Mouse (Mus musculus): ENCODE data around the gene Supt20. TPM values are rescaled to one million over a fixed set of nuclear protein-coding genes. Genes with fewer than 3 reads are reported as not detected.
"Not testable (repeated sequence)": the region's sequence is repeated elsewhere in the genome, so short reads cannot be mapped to it uniquely, and the experiment has no call there.

The Supt20 gene
- polyA plus RNA-seq, 1 experiment, result 57.6 TPM

DNA sequence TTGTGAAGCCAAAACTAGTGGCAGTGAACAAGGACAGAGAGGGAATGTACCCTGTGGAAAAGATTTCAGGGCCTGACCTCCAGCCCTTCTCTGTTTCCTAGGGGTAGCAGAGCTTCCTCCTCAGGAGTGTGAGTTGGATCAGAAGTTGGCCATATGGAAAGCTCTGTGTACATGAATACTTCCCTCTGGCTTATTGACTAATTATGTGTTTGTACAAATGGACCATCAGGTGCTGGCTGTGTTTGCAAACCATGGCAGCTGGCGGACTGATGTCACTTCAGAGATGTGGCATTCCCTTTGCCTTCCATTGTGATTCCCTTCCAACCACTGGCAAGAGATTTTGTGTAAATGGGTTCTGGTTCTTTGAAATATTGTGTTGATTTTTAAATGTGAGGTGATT is 68.7 kb downstream of the Supt20 start:
- no peaks in the 10 kb centered on the region for H3K27me3 ChIP-seq (ENCODE audit: control insufficient read depth, insufficient read depth, low read length)
- 85% methylated on average over 1 of the region's 1 CpGs for WGBS
- TF ChIP-seq POLR2A (IDR thresholded peaks at IDR 0.05; ENCODE audit: borderline replicate concordance, insufficient read depth, low read length) (no peak), CTCF (IDR thresholded peaks at IDR 0.05; ENCODE audit: borderline replicate concordance, insufficient read depth, low read depth, low read length) (no peak)

DNA sequence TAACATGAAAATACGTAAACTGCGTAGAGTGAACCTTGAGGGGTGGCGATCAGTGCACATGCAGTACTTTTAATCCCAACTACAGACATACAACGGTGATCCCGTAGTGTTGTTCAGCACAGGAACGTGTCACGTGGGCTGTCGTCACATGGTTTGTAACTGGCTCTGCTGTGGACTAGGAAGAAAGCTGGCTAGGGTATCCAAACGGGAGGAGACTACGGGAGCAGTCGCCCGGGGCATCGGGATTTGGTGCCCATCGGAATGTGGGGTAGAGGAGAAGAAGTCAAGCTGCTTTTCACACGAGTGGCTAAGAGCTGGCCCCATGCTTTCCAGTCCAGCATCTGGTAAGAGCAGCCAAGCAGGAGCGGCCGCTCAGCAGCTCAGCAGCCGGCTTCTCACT is 71.8 kb downstream of the Supt20 start:
- Histone ChIP-seq H3K4me1 (ENCODE audit: control insufficient read depth, insufficient read depth, low read length) (no peaks in the 10 kb centered on the region; the same call in none of the 2 replicates), H3K4me3 (replicated peaks; ENCODE audit: insufficient read depth, low read depth, low read length) (peak overlapping the region; percentile 39), H3K27me3 (ENCODE audit: control insufficient read depth, insufficient read depth, low read length) (no peaks in the 10 kb centered on the region), H3K27ac (ENCODE audit: insufficient read depth, low read length) (no peak overlapping the region)
- no peak for TF ChIP-seq CTCF (IDR thresholded peaks at IDR 0.05; ENCODE audit: borderline replicate concordance, insufficient read depth, low read depth, low read length)
- TF ChIP-seq POLR2A (IDR thresholded peaks at IDR 0.05; ENCODE audit: borderline replicate concordance, insufficient read depth, low read length), result no peak
- DNase-seq, result peak; percentile 48 to 65
- WGBS, result 18% methylated on average over 18 of the region's 18 CpGs

More for the DNA sequence above, 68.7 kb downstream of the Supt20 start:
- no peak overlapping the region for H3K27ac ChIP-seq (ENCODE audit: insufficient read depth, low read length)
- DNase-seq, result no peak
- no peaks in the 10 kb centered on the region; the same call in 1 of the 2 replicates for H3K4me1 ChIP-seq (ENCODE audit: control insufficient read depth, insufficient read depth, low read length)
- no peak overlapping the region for H3K4me3 ChIP-seq (replicated peaks; ENCODE audit: insufficient read depth, low read depth, low read length)

DNA sequence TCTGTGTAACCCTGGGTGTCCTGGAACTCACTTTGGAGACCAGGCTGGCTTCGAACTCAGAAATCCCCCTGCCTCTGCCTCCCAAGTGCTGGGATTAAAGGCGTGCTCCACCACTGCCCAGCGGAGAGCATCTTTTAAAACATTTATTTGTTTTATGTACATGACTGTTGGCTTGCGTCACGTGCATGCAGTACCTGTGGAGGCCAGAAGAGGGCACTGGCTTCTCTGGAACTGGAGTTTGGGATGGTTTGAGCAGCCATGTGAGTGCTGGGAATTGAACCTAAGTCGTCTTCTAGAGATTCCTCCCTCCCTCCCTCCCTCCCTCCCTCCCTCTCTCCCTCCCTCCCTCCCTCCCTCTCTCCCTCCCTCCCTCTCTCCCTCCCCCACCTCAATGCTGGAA is 72.9 kb downstream of the Supt20 start:
- not testable (repeated sequence) for H3K27ac ChIP-seq (ENCODE audit: insufficient read depth, low read length); H3K4me3 ChIP-seq (replicated peaks; ENCODE audit: insufficient read depth, low read depth, low read length); H3K4me1 ChIP-seq (ENCODE audit: control insufficient read depth, insufficient read depth, low read length); H3K27me3 ChIP-seq (ENCODE audit: control insufficient read depth, insufficient read depth, low read length)
- WGBS, result 92% methylated on average over 6 of the region's 6 CpGs
- DNase-seq, result peak in 1 of 2 experiments; percentile 14
- TF ChIP-seq CTCF (IDR thresholded peaks at IDR 0.05; ENCODE audit: borderline replicate concordance, insufficient read depth, low read depth, low read length), result peak; percentile 25; the same call in 1 of the 2 replicates

DNA sequence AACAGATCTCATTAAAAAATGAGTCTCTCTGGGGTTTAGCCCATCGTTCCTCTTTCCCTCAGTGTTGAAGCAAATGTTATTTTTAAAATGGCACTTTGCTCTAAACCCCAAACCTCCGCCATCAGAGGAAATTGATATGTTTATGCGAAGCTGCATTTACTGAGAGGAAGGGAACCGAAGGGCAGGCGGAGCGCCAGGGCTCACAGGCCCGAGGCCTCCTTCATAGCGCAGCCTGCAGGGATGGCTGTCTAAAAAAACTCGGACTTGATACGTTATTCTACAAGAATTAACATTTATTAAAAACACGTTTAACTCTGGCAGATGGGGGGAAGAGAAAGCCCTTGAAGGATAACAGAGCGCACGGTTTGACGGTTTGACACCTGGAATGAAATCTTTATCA is 73.4 kb downstream of the Supt20 start:
- no peaks in the 10 kb centered on the region for H3K27me3 ChIP-seq (ENCODE audit: control insufficient read depth, insufficient read depth, low read length)
- H3K27ac ChIP-seq (ENCODE audit: insufficient read depth, low read length), result no peak overlapping the region
- WGBS, result 87% methylated on average over 14 of the region's 14 CpGs
- no peaks in the 10 kb centered on the region; the same call in none of the 2 replicates for H3K4me1 ChIP-seq (ENCODE audit: control insufficient read depth, insufficient read depth, low read length)
- no peak for DNase-seq
- no peak for TF ChIP-seq CTCF (IDR thresholded peaks at IDR 0.05; ENCODE audit: borderline replicate concordance, insufficient read depth, low read depth, low read length)
- TF ChIP-seq POLR2A (IDR thresholded peaks at IDR 0.05; ENCODE audit: borderline replicate concordance, insufficient read depth, low read length), result no peak
- no peak overlapping the region for H3K4me3 ChIP-seq (replicated peaks; ENCODE audit: insufficient read depth, low read depth, low read length)

DNA sequence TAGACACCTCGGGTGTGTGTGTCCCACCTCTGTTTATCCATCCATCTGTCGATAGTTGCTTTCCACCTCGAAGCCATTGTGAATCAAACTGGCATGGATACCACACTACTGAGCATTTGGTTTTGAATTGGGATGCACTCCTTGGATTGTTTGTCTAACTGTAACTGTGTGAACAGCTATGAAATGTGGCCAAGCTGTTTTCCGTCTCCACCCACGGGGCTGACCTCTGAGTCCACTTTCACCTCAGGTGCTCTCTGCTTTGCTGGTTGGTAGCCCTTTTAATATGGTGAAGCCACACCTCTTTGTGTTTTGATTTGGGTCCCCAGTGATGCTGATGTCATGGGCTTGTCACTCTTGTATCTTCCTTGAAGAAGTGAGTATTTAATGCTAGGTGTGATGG is 74.2 kb downstream of the Supt20 start:
- no peak for DNase-seq
- TF ChIP-seq POLR2A (IDR thresholded peaks at IDR 0.05; ENCODE audit: borderline replicate concordance, insufficient read depth, low read length) (no peak), CTCF (IDR thresholded peaks at IDR 0.05; ENCODE audit: borderline replicate concordance, insufficient read depth, low read depth, low read length) (no peak)
- 78% methylated on average over 5 of the region's 5 CpGs for WGBS

DNA sequence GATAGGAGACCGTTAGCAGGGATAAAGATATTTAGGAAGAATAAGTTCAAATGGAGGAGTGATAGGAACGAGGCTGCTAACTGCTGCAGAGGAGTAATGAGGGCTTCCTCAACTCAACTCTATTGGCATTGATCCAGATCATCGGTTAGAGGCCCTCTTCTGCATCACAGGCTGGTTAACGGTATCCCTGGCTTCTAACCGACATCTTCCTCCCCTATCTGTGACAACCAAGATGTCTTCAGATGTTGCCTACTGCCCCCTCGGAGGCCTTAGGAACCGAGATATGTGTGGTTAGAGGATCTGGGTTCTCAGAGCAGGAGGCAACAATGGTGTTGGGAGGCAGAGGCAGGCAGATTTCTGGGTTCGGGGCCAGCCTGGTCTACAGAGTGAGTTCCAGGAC is 76.0 kb downstream of the Supt20 start:
- no peak overlapping the region for H3K4me3 ChIP-seq (replicated peaks; ENCODE audit: insufficient read depth, low read depth, low read length)
- 80% methylated on average over 8 of the region's 8 CpGs for WGBS
- DNase-seq, result no peak

More for the DNA sequence above, 74.2 kb downstream of the Supt20 start:
- H3K27me3 ChIP-seq (ENCODE audit: control insufficient read depth, insufficient read depth, low read length), result no peaks in the 10 kb centered on the region
- H3K27ac ChIP-seq (ENCODE audit: insufficient read depth, low read length), result no peak overlapping the region
- H3K4me3 ChIP-seq (replicated peaks; ENCODE audit: insufficient read depth, low read depth, low read length), result no peak overlapping the region
- no peaks in the 10 kb centered on the region; the same call in none of the 2 replicates for H3K4me1 ChIP-seq (ENCODE audit: control insufficient read depth, insufficient read depth, low read length)

DNA sequence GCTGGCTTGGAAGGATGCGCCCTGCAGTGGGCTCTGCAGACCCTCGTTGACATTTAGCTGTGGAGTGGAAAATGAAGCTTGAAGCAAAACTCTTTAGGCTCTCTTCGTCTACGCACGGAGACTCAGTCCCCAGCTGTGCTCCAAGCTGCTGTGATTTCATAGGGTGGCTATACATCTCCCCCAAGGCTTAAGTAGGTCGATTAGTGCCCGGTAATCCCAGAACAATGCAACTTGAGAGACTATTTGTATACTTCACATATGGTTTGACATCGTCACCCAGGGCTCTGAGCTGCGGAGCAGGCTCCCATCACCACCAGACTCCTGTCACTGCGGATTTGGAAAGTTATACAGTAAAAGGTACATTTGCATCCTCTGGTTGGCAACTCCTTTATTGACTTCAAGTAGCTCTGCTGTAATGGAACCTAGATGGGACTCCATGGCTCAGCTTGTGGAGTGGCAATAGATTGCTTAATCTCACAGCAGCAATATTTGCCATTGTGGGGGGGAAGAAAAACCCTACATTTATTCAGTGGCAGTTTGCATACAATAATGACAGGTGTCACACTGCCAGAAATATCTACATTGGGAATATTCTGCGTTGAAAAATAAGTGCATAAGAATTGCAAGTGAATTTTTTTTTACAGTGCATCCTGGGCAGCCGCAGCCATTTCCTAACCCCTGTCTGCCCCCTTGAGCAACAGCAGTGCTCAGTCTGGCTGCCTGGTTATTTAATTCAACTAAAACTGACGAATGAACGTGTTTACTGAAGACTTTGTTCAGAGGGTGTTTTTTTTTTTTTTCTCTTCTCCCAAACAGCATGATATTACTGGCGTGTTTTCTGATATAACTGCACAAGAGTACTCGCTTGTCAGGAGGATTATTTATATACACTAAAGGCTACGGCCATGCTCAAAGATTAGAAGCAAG is 77.0 kb downstream of the Supt20 start:
- 75% methylated on average over 17 of the region's 17 CpGs for WGBS
- H3K4me1 ChIP-seq (ENCODE audit: control insufficient read depth, insufficient read depth, low read length), result no peaks in the 10 kb centered on the region; the same call in 1 of the 2 replicates

More for the DNA sequence above, 76.0 kb downstream of the Supt20 start:
- Histone ChIP-seq H3K4me1 (ENCODE audit: control insufficient read depth, insufficient read depth, low read length) (no peaks in the 10 kb centered on the region; the same call in none of the 2 replicates), H3K27me3 (ENCODE audit: control insufficient read depth, insufficient read depth, low read length) (no peaks in the 10 kb centered on the region), H3K27ac (ENCODE audit: insufficient read depth, low read length) (no peak overlapping the region)
- TF ChIP-seq CTCF (IDR thresholded peaks at IDR 0.05; ENCODE audit: borderline replicate concordance, insufficient read depth, low read depth, low read length) (no peak), POLR2A (IDR thresholded peaks at IDR 0.05; ENCODE audit: borderline replicate concordance, insufficient read depth, low read length) (no peak)

DNA sequence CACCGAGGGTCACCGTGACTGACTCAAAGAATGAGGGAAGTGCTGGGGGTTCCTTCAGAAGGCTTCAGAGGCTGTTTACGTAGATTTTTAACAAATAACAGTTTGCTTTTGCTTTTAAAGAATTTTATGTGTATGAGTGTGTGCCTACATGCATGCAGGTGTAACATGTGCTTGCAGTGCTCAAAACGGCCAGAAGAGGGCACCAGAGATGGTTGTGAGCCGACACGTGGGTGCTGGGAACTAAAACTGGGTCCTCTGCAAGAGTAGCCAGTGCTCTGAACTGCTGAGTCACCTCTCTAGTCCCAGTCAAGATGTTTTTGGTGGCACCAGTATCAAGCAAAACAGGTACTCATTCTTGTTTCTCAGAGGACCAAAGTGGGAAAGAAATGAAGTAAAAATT is 81.0 kb downstream of the Supt20 start:
- no peaks in the 10 kb centered on the region for H3K4me1 ChIP-seq (ENCODE audit: control insufficient read depth, insufficient read depth, low read length)
- no peak for DNase-seq
- H3K27ac ChIP-seq (ENCODE audit: insufficient read depth, low read length), result no peak overlapping the region
- no peak overlapping the region for H3K4me3 ChIP-seq (replicated peaks; ENCODE audit: insufficient read depth, low read depth, low read length)
- WGBS, result 85% methylated on average over 6 of the region's 6 CpGs
- TF ChIP-seq CTCF (IDR thresholded peaks at IDR 0.05; ENCODE audit: borderline replicate concordance, insufficient read depth, low read depth, low read length) (0 out of 2 replicates have a peak, but pooled peaks have one; percentile 12), POLR2A (IDR thresholded peaks at IDR 0.05; ENCODE audit: borderline replicate concordance, insufficient read depth, low read length) (no peak)
- no peaks in the 10 kb centered on the region for H3K27me3 ChIP-seq (ENCODE audit: control insufficient read depth, insufficient read depth, low read length)

More for the DNA sequence above, 77.0 kb downstream of the Supt20 start:
- Histone ChIP-seq H3K4me3 (replicated peaks; ENCODE audit: insufficient read depth, low read depth, low read length) (no peak overlapping the region), H3K27me3 (ENCODE audit: control insufficient read depth, insufficient read depth, low read length) (no peaks in the 10 kb centered on the region), H3K27ac (ENCODE audit: insufficient read depth, low read length) (no peak overlapping the region)
- DNase-seq, result no peak
- TF ChIP-seq CTCF (IDR thresholded peaks at IDR 0.05; ENCODE audit: borderline replicate concordance, insufficient read depth, low read depth, low read length) (no peak), POLR2A (IDR thresholded peaks at IDR 0.05; ENCODE audit: borderline replicate concordance, insufficient read depth, low read length) (no peak)
